Mouse (Mus musculus) subcutaneous adipose tissue, adult 2 months (tissue): Measurements from ENCODE around the gene Ccnb1ip1. TPM values are rescaled to one million over a fixed set of nuclear protein-coding genes. Genes with fewer than 3 reads are reported as not detected.

ENCODE experiments used
- polyA plus RNA-seq: library from polyadenylated mRNA; depleted of rRNA; stranded (reverse); fragments of >200 nt; gene quantifications from 2 replicates; pipeline ENCODE4 v1.2.3, GENCODE M21; 2012; ENCODE audit warnings: low replicate concordance; rRNA removed

The Ccnb1ip1 gene
- polyA plus RNA-seq: not detected in 2 replicates

GRCm38 (mm10) chr14:50807487-50808072 lies at the start of gene Ccnb1ip1, which contains the start of gene Parp2:
Ccnb1ip1 (minus strand) TSS chr14:50807732.
Parp2 (plus strand) TSS chr14:50807841.

GRCm38 (mm10) chr14:50785251-50785637 lies 22.3 kb downstream of the Ccnb1ip1 start, which contains the start of gene Ttc5:
Ttc5 (minus strand) TSS chr14:50785519.

GRCm38 (mm10) chr14:50744994-50745393 lies 62.5 kb downstream of the Ccnb1ip1 start, which contains the start of gene Olfr749:
Olfr749 (minus strand) TSS chr14:50745094.

Other genes with a start within 250 kb of the Ccnb1ip1 start
- not detected in 2 replicates for gene Olfr744, start 192.9 kb downstream of the Ccnb1ip1 start, polyA plus RNA-seq
- not detected in 2 replicates for gene Olfr745, start 168.3 kb downstream of the Ccnb1ip1 start, polyA plus RNA-seq
- gene Olfr746, start 160.6 kb downstream of the Ccnb1ip1 start, polyA plus RNA-seq: not detected in 2 replicates
- not detected in 2 replicates for gene Olfr747, start 114.5 kb downstream of the Ccnb1ip1 start, polyA plus RNA-seq
- gene Olfr748, start 100.4 kb downstream of the Ccnb1ip1 start, polyA plus RNA-seq: not detected in 2 replicates
- gene Olfr749, start 62.6 kb downstream of the Ccnb1ip1 start, polyA plus RNA-seq: not detected in 2 replicates
- gene Ttc5, start 22.2 kb downstream of the Ccnb1ip1 start, polyA plus RNA-seq: 26.7 and 39.9 TPM in 2 replicates
- gene Parp2, start 109 bp upstream of the Ccnb1ip1 start, polyA plus RNA-seq: 17.6 and 22.6 TPM in 2 replicates
- 42.1 and 45.4 TPM in 2 replicates for gene Tep1, start 62.8 kb upstream of the Ccnb1ip1 start, polyA plus RNA-seq
- 1.4 and 5.6 TPM in 2 replicates for gene Klhl33, start 89.8 kb upstream of the Ccnb1ip1 start, polyA plus RNA-seq
- 96.7 and 170 TPM in 2 replicates for gene Osgep, start 117.2 kb upstream of the Ccnb1ip1 start, polyA plus RNA-seq
- 50.6 and 81.1 TPM in 2 replicates for gene Apex1, start 117.2 kb upstream of the Ccnb1ip1 start, polyA plus RNA-seq
- gene Pip4p1, start 123.1 kb upstream of the Ccnb1ip1 start, polyA plus RNA-seq: 98.7 and 110 TPM in 2 replicates
- 65.9 and 76.6 TPM in 2 replicates for gene Pnp, start 123.3 kb upstream of the Ccnb1ip1 start, polyA plus RNA-seq
- gene Gm49342, start 136.8 kb upstream of the Ccnb1ip1 start, polyA plus RNA-seq: 54.4 and 76.0 TPM in 2 replicates
- 2.7 and 4.3 TPM in 2 replicates for gene Pnp2, start 148.3 kb upstream of the Ccnb1ip1 start, polyA plus RNA-seq
- gene Rnase10, start 200.0 kb upstream of the Ccnb1ip1 start, polyA plus RNA-seq: 0.47 and 0.87 TPM in 2 replicates
- gene Rnase9, start 234.1 kb upstream of the Ccnb1ip1 start, polyA plus RNA-seq: 0.10 and 0.30 TPM in 2 replicates
- not detected in 2 replicates for gene Rnase11, start 242.4 kb upstream of the Ccnb1ip1 start, polyA plus RNA-seq
- gene Rnase12, start 249.9 kb upstream of the Ccnb1ip1 start, polyA plus RNA-seq: 0.72 TPM in 1 of 2 replicates, not detected in the other